Mouse (Mus musculus): ENCODE results near the gene Sdsl. TPM values are rescaled to one million over a fixed set of nuclear protein-coding genes. Genes with fewer than 3 reads are reported as not detected.

Gene Sdsl
- polyA plus RNA-seq (2015; fragmentation: Nextera tagmentation; extraction: Ambion mirVana): 0.95 and 1.7 TPM in 2 replicates

GRCm38 (mm10) chr5:120472770-120473169 is at the start of gene Sdsl:
Gene Sdsl, minus strand, starts transcription at chr5:120472810.
- no peak within 1 kb of the TSS for H3K9ac ChIP-seq
- no peak for ATAC-seq (ENCODE audit: insufficient number of reproducible peaks, low FRiP score, low TSS enrichment, low read depth)
- 0 out of 2 replicates have a peak, but pooled peaks cover 6% of the 10 kb centered on the region for H3K27me3 ChIP-seq
- H3K4me3 ChIP-seq (replicated peaks): no peak within 1 kb of the TSS
- H3K9me3 ChIP-seq (replicated peaks): no peaks in the 10 kb centered on the region
- WGBS: 76% methylated on average over 8 of the region's 8 CpGs
- H3K27ac ChIP-seq (replicated peaks): no peak within 1 kb of the TSS
- no peaks in the 10 kb centered on the region for H3K4me1 ChIP-seq
- no peaks in the 10 kb centered on the region for H3K36me3 ChIP-seq
- H3K4me2 ChIP-seq (replicated peaks): no peak within 1 kb of the TSS

- peak overlapping the region; percentile 55 for H3K27ac ChIP-seq (replicated peaks)
- ATAC-seq (ENCODE audit: insufficient number of reproducible peaks, low FRiP score, low TSS enrichment, low read depth): no peak
- H3K9ac ChIP-seq: no peak overlapping the region
- H3K36me3 ChIP-seq: 0 out of 2 replicates have a peak, but pooled peaks cover 7% of the 10 kb centered on the region
- 46% methylated on average over 9 of the region's 9 CpGs for WGBS
- H3K4me3 ChIP-seq (replicated peaks): no peak overlapping the region
- peaks cover 43% of the 10 kb centered on the region for H3K4me1 ChIP-seq
- no peaks in the 10 kb centered on the region for H3K9me3 ChIP-seq (replicated peaks)
- H3K4me2 ChIP-seq (replicated peaks): no peak overlapping the region
- no peaks in the 10 kb centered on the region for H3K27me3 ChIP-seq
Measured at GRCm38 (mm10) chr5:120517552-120517951, 44.9 kb upstream of the Sdsl start.

- Histone ChIP-seq H3K36me3 (no peaks in the 10 kb centered on the region), H3K9ac (no peak overlapping the region), H3K4me2 (replicated peaks) (no peak overlapping the region), H3K27me3 (no peaks in the 10 kb centered on the region), H3K4me1 (peaks cover 53% of the 10 kb centered on the region), H3K27ac (replicated peaks) (peak overlapping the region; percentile 22; the same call in 1 of the 2 replicates), H3K9me3 (replicated peaks) (no peaks in the 10 kb centered on the region), H3K4me3 (replicated peaks) (no peak overlapping the region)
- WGBS: 59% methylated on average over 15 of the region's 15 CpGs
- ATAC-seq (ENCODE audit: insufficient number of reproducible peaks, low FRiP score, low TSS enrichment, low read depth): no peak
Measured at GRCm38 (mm10) chr5:120516221-120516984, 43.8 kb upstream of the Sdsl start.

GRCm38 (mm10) chr5:120515451-120515850 is 42.8 kb upstream of the Sdsl start:
- no peaks in the 10 kb centered on the region for H3K36me3 ChIP-seq
- 66% methylated on average over 7 of the region's 7 CpGs for WGBS
- H3K4me1 ChIP-seq: peaks cover 61% of the 10 kb centered on the region
- ATAC-seq (ENCODE audit: insufficient number of reproducible peaks, low FRiP score, low TSS enrichment, low read depth): no peak
- H3K4me2 ChIP-seq (replicated peaks): no peak overlapping the region
- peak overlapping the region; percentile 76; the same call in 1 of the 2 replicates for H3K27ac ChIP-seq (replicated peaks)
- no peaks in the 10 kb centered on the region for H3K27me3 ChIP-seq
- H3K9me3 ChIP-seq (replicated peaks): no peaks in the 10 kb centered on the region
- no peak overlapping the region for H3K4me3 ChIP-seq (replicated peaks)
- no peak overlapping the region for H3K9ac ChIP-seq

- no peaks in the 10 kb centered on the region for H3K9me3 ChIP-seq (replicated peaks)
- no peak overlapping the region for H3K4me2 ChIP-seq (replicated peaks)
- peaks cover 64% of the 10 kb centered on the region for H3K4me1 ChIP-seq
- no peak for ATAC-seq (ENCODE audit: insufficient number of reproducible peaks, low FRiP score, low TSS enrichment, low read depth)
- H3K27me3 ChIP-seq: no peaks in the 10 kb centered on the region
- H3K36me3 ChIP-seq: no peaks in the 10 kb centered on the region
- H3K9ac ChIP-seq: no peak overlapping the region
- 7% methylated on average over 4 of the region's 4 CpGs for WGBS
- H3K4me3 ChIP-seq (replicated peaks): no peak overlapping the region
- H3K27ac ChIP-seq (replicated peaks): peak overlapping the region; percentile 76
Measured at GRCm38 (mm10) chr5:120514754-120515153, 42.1 kb upstream of the Sdsl start.

GRCm38 (mm10) chr5:120514031-120514677 is 41.5 kb upstream of the Sdsl start:
- no peak for ATAC-seq (ENCODE audit: insufficient number of reproducible peaks, low FRiP score, low TSS enrichment, low read depth)
- no peak overlapping the region for H3K4me2 ChIP-seq (replicated peaks)
- no peak overlapping the region for H3K4me3 ChIP-seq (replicated peaks)
- peak overlapping the region; percentile 76; the same call in 1 of the 2 replicates for H3K27ac ChIP-seq (replicated peaks)
- no peaks in the 10 kb centered on the region for H3K9me3 ChIP-seq (replicated peaks)
- H3K9ac ChIP-seq: no peak overlapping the region
- H3K27me3 ChIP-seq: no peaks in the 10 kb centered on the region
- H3K4me1 ChIP-seq: peaks cover 64% of the 10 kb centered on the region
- no peaks in the 10 kb centered on the region for H3K36me3 ChIP-seq
- 60% methylated on average over 9 of the region's 9 CpGs for WGBS

GRCm38 (mm10) chr5:120512911-120513555 is 40.4 kb upstream of the Sdsl start:
- Histone ChIP-seq H3K4me3 (replicated peaks) (no peak overlapping the region), H3K36me3 (no peaks in the 10 kb centered on the region), H3K27me3 (no peaks in the 10 kb centered on the region), H3K4me1 (peaks cover 64% of the 10 kb centered on the region), H3K27ac (replicated peaks) (0 out of 2 replicates have a peak overlapping the region, but pooled peaks have one; percentile 34), H3K9me3 (replicated peaks) (no peaks in the 10 kb centered on the region), H3K9ac (no peak overlapping the region), H3K4me2 (replicated peaks) (no peak overlapping the region)
- ATAC-seq (ENCODE audit: insufficient number of reproducible peaks, low FRiP score, low TSS enrichment, low read depth): no peak
- 44% methylated on average over 15 of the region's 15 CpGs for WGBS

GRCm38 (mm10) chr5:120511643-120512220 is 39.1 kb upstream of the Sdsl start:
- ATAC-seq (ENCODE audit: insufficient number of reproducible peaks, low FRiP score, low TSS enrichment, low read depth): no peak
- peak overlapping the region; percentile 81 for H3K4me2 ChIP-seq (replicated peaks)
- H3K27me3 ChIP-seq: no peaks in the 10 kb centered on the region
- no peaks in the 10 kb centered on the region for H3K9me3 ChIP-seq (replicated peaks)
- H3K4me1 ChIP-seq: peaks cover 57% of the 10 kb centered on the region
- no peaks in the 10 kb centered on the region for H3K36me3 ChIP-seq
- WGBS: 16% methylated on average over 14 of the region's 14 CpGs
- peak overlapping the region; percentile 63 for H3K4me3 ChIP-seq (replicated peaks)
- H3K9ac ChIP-seq: peak overlapping the region; percentile 37
- no peak overlapping the region for H3K27ac ChIP-seq (replicated peaks)

- Histone ChIP-seq H3K4me3 (replicated peaks) (peak within 1 kb of the TSS; percentile 63), H3K9me3 (replicated peaks) (no peaks in the 10 kb centered on the region), H3K4me2 (replicated peaks) (peak within 1 kb of the TSS; percentile 81), H3K9ac (peak within 1 kb of the TSS; percentile 37), H3K27me3 (no peaks in the 10 kb centered on the region), H3K27ac (replicated peaks) (0 out of 2 replicates have a peak within 1 kb of the TSS, but pooled peaks have one; percentile 60), H3K36me3 (no peaks in the 10 kb centered on the region), H3K4me1 (peaks cover 54% of the 10 kb centered on the region)
- peak; percentile 89 for ATAC-seq (ENCODE audit: insufficient number of reproducible peaks, low FRiP score, low TSS enrichment, low read depth)
- under 1% methylated on average over 36 of the region's 36 CpGs for whole genome bisulfite sequencing
Measured at GRCm38 (mm10) chr5:120510982-120511642, 38.5 kb upstream of the Sdsl start, which contains the start of gene Slc8b1. Gene Slc8b1, plus strand, starts transcription at chr5:120511168.

GRCm38 (mm10) chr5:120507311-120507710 is 34.7 kb upstream of the Sdsl start:
- WGBS: 44% methylated on average over 4 of the region's 4 CpGs
- no peak for ATAC-seq (ENCODE audit: insufficient number of reproducible peaks, low FRiP score, low TSS enrichment, low read depth)
- H3K27me3 ChIP-seq: no peaks in the 10 kb centered on the region

More at GRCm38 (mm10) chr5:120507311-120507710, 34.7 kb upstream of the Sdsl start:
- Histone ChIP-seq H3K27ac (replicated peaks) (no peak overlapping the region), H3K4me1 (peaks cover 36% of the 10 kb centered on the region), H3K36me3 (no peaks in the 10 kb centered on the region), H3K9me3 (replicated peaks) (no peaks in the 10 kb centered on the region), H3K9ac (no peak overlapping the region), H3K4me3 (replicated peaks) (no peak overlapping the region), H3K4me2 (replicated peaks) (no peak overlapping the region)
